Mouse (Mus musculus): ENCODE measurements around the gene Pafah1b3. TPM values are rescaled to one million over a fixed set of nuclear protein-coding genes. Genes with fewer than 3 reads are reported as not detected.

Gene Pafah1b3
- polyA plus RNA-seq, 1 experiment from 2014 or later = 571 TPM

Other genes with a start within 250 kb of the Pafah1b3 start
- gene Grik5, start 225.6 kb downstream of the Pafah1b3 start, polyA plus RNA-seq (2015; fragmentation: Nextera tagmentation; extraction: Ambion mirVana) = 12.5 and 15.8 TPM in 2 replicates
- 30.0 and 39.7 TPM in 2 replicates for gene Zfp574, start 225.4 kb downstream of the Pafah1b3 start, polyA plus RNA-seq (2015; fragmentation: Nextera tagmentation; extraction: Ambion mirVana)
- 19.8 and 28.7 TPM in 2 replicates for gene Pou2f2, start 118.3 kb downstream of the Pafah1b3 start, polyA plus RNA-seq (2015; fragmentation: Nextera tagmentation; extraction: Ambion mirVana)
- 14.2 and 14.8 TPM in 2 replicates for gene Dedd2, start 77.4 kb downstream of the Pafah1b3 start, polyA plus RNA-seq (2015; fragmentation: Nextera tagmentation; extraction: Ambion mirVana)
- gene Zfp526, start 76.6 kb downstream of the Pafah1b3 start, polyA plus RNA-seq (2015; fragmentation: Nextera tagmentation; extraction: Ambion mirVana) = 1.6 and 1.8 TPM in 2 replicates
- 13.0 and 16.4 TPM in 2 replicates for gene Gsk3a, start 60.1 kb downstream of the Pafah1b3 start, polyA plus RNA-seq (2015; fragmentation: Nextera tagmentation; extraction: Ambion mirVana)
- 3.7 and 4.3 TPM in 2 replicates for gene Erf, start 47.2 kb downstream of the Pafah1b3 start, polyA plus RNA-seq (2015; fragmentation: Nextera tagmentation; extraction: Ambion mirVana)
- 31.0 and 36.4 TPM in 2 replicates for gene Cic, start 30.3 kb downstream of the Pafah1b3 start, polyA plus RNA-seq (2015; fragmentation: Nextera tagmentation; extraction: Ambion mirVana)
- 4.7 and 4.8 TPM in 2 replicates for gene Prr19, start 3.4 kb upstream of the Pafah1b3 start, polyA plus RNA-seq (2015; fragmentation: Nextera tagmentation; extraction: Ambion mirVana)
- 78.7 and 85.0 TPM in 2 replicates for gene Tmem145, start 8.1 kb upstream of the Pafah1b3 start, polyA plus RNA-seq (2015; fragmentation: Nextera tagmentation; extraction: Ambion mirVana)
- 23.6 and 23.7 TPM in 2 replicates for gene Megf8, start 19.2 kb upstream of the Pafah1b3 start, polyA plus RNA-seq (2015; fragmentation: Nextera tagmentation; extraction: Ambion mirVana)
- gene Cnfn, start 71.7 kb upstream of the Pafah1b3 start, polyA plus RNA-seq (2015; fragmentation: Nextera tagmentation; extraction: Ambion mirVana) = 0.54 and 0.90 TPM in 2 replicates
- 12.4 TPM in 2 replicates for gene Lipe, start 100.7 kb upstream of the Pafah1b3 start, polyA plus RNA-seq (2015; fragmentation: Nextera tagmentation; extraction: Ambion mirVana)
- 0.65 and 1.1 TPM in 2 replicates for gene Cxcl17, start 114.9 kb upstream of the Pafah1b3 start, polyA plus RNA-seq (2015; fragmentation: Nextera tagmentation; extraction: Ambion mirVana)
- 0.59 and 1.6 TPM in 2 replicates for gene Ceacam1, start 179.6 kb upstream of the Pafah1b3 start, polyA plus RNA-seq (2015; fragmentation: Nextera tagmentation; extraction: Ambion mirVana)
- 0.05 and 0.16 TPM in 2 replicates for gene Ceacam2, start 241.9 kb upstream of the Pafah1b3 start, polyA plus RNA-seq (2015; fragmentation: Nextera tagmentation; extraction: Ambion mirVana)

Data from hindbrain, embryonic 16.5 days (tissue).